Mouse (Mus musculus) embryonic facial prominence, embryonic 11.5 days (tissue): ENCODE results near the gene Phldb2. TPM values are rescaled to one million over a fixed set of nuclear protein-coding genes. Genes with fewer than 3 reads are reported as not detected.

Experiments
- ATAC-seq: fragments of 200-750 bp; cut with Nextera tagmentation; replicated peaks from 2 replicates; pipeline ENCODE4 v1.8.0; 2017; ENCODE audit warnings: low read depth; ENCODE audit not compliant: insufficient number of reproducible peaks, low FRiP score, low TSS enrichment
- DNase-seq: peaks from one replicate; pipeline ENCODE4 v3.0.0-alpha.2; 2015; ENCODE audit warnings: low spot score
- H3K27ac ChIP-seq: fragments of 300-500 bp; sonication (generic); replicated peaks from 2 replicates; pipeline ENCODE4 v1.5.1; 2014; ENCODE audit warnings: mild to moderate bottlenecking, low read depth, low read length, control low read depth
- H3K27me3 ChIP-seq: fragments of 300-500 bp; sonication (generic); 2 replicates; pipeline ENCODE4 v1.6.1; 2014; ENCODE audit warnings: mild to moderate bottlenecking, low read length, moderate library complexity, mixed read lengths; ENCODE audit not compliant: control insufficient read depth, insufficient read depth
- H3K36me3 ChIP-seq: fragments of 300-500 bp; sonication (generic); replicated peaks from 2 replicates; pipeline ENCODE4 v1.6.1; 2014; ENCODE audit warnings: low read depth, mild to moderate bottlenecking, low read length, moderate library complexity, mixed read lengths; ENCODE audit not compliant: control insufficient read depth, insufficient read depth
- H3K4me1 ChIP-seq: fragments of 300-500 bp; sonication (generic); 2 replicates; pipeline ENCODE4 v1.6.1; 2014; ENCODE audit warnings: low read length, mixed read lengths; ENCODE audit not compliant: control insufficient read depth, insufficient read depth
- H3K4me2 ChIP-seq: fragments of 300-500 bp; sonication (generic); 2 replicates; pipeline ENCODE4 v1.6.1; 2014; ENCODE audit warnings: low read depth, mild to moderate bottlenecking, control low read depth, low read length, moderate library complexity
- H3K4me3 ChIP-seq: fragments of 300-500 bp; sonication (generic); 2 replicates; pipeline ENCODE4 v1.5.1; 2014; ENCODE audit warnings: low read depth, low read length, control low read depth
- H3K9ac ChIP-seq: fragments of 300-500 bp; sonication (generic); replicated peaks from 2 replicates; pipeline ENCODE4 v1.6.1; 2014; ENCODE audit warnings: mild to moderate bottlenecking, control low read depth, low read length
- H3K9me3 ChIP-seq: fragments of 300-500 bp; sonication (generic); replicated peaks from 2 replicates; pipeline ENCODE4 v1.6.1; 2016; ENCODE audit warnings: mild to moderate bottlenecking, low read length, inconsistent platforms, mixed read lengths; ENCODE audit not compliant: control insufficient read depth
- WGBS: fragments of 180-500 bp; shearing (Covaris S2); extraction: QIAGEN DNeasy Blood & Tissue Kit; methylation state at CpG from one replicate; pipeline ENCODE4 v1.1.7; 2014; 5-methylcytosine and 5-hydroxymethylcytosine counted together
- polyA plus RNA-seq: library from polyadenylated mRNA; unstranded; fragments of >200 nt; fragmentation: Nextera tagmentation; extraction: Ambion mirVana; gene quantifications from 2 replicates; pipeline ENCODE4 v1.2.1, GENCODE M21; 2014

The Phldb2 gene
- polyA plus RNA-seq, 1 experiment from 2014 or later = 54.6 TPM

- Histone ChIP-seq H3K9ac (no peak overlapping the region), H3K4me2 (peak overlapping the region; percentile 77; the same call in 1 of the 2 replicates), H3K36me3 (no peaks in the 10 kb centered on the region), H3K9me3 (no peaks in the 10 kb centered on the region), H3K4me3 (no peak overlapping the region), H3K27me3 (no peaks in the 10 kb centered on the region), H3K4me1 (no peaks in the 10 kb centered on the region), H3K27ac (no peak overlapping the region)
- no peak for DNase-seq
- 89% methylated on average over 3 of the region's 3 CpGs for WGBS
- ATAC-seq = no peak
These were observed 111.6 kb downstream of the Phldb2 start for GRCm38 (mm10) chr16:45841806-45842205.

- ATAC-seq (no peak), DNase-seq (no peak)
- Histone ChIP-seq H3K4me2 (no peak overlapping the region), H3K9me3 (no peaks in the 10 kb centered on the region), H3K9ac (no peak overlapping the region), H3K27ac (no peak overlapping the region), H3K4me1 (no peaks in the 10 kb centered on the region), H3K36me3 (no peaks in the 10 kb centered on the region), H3K27me3 (no peaks in the 10 kb centered on the region), H3K4me3 (no peak overlapping the region)
- 73% methylated on average over 3 of the region's 3 CpGs for WGBS
These were observed 112.4 kb downstream of the Phldb2 start for GRCm38 (mm10) chr16:45841016-45841415.

- Histone ChIP-seq H3K4me3 (no peak overlapping the region), H3K9ac (no peak overlapping the region; the same call in 1 of the 2 replicates), H3K27ac (no peak overlapping the region), H3K36me3 (no peaks in the 10 kb centered on the region), H3K9me3 (no peaks in the 10 kb centered on the region), H3K27me3 (no peaks in the 10 kb centered on the region), H3K4me1 (no peaks in the 10 kb centered on the region), H3K4me2 (no peak overlapping the region)
- ATAC-seq (no peak), DNase-seq (no peak)
- 75% methylated on average over 5 of the region's 5 CpGs for WGBS
These were observed 115.7 kb downstream of the Phldb2 start for GRCm38 (mm10) chr16:45837541-45838342.

- Histone ChIP-seq H3K27me3 (no peaks in the 10 kb centered on the region), H3K9ac (no peak overlapping the region), H3K4me2 (no peak overlapping the region), H3K9me3 (no peaks in the 10 kb centered on the region), H3K4me1 (no peaks in the 10 kb centered on the region; the same call in 1 of the 2 replicates), H3K27ac (no peak overlapping the region), H3K4me3 (no peak overlapping the region), H3K36me3 (no peaks in the 10 kb centered on the region)
- ATAC-seq (no peak), DNase-seq (no peak)
- WGBS = 52% methylated on average over 6 of the region's 6 CpGs
These were observed 120.7 kb downstream of the Phldb2 start for GRCm38 (mm10) chr16:45832747-45833108.

- no peaks in the 10 kb centered on the region; the same call in 1 of the 2 replicates for H3K4me1 ChIP-seq
- 62% methylated on average over 8 of the region's 8 CpGs for WGBS
- no peaks in the 10 kb centered on the region for H3K27me3 ChIP-seq
- DNase-seq (peak; percentile 28), ATAC-seq (no peak)
- H3K9me3 ChIP-seq = no peaks in the 10 kb centered on the region
- H3K4me2 ChIP-seq = no peak overlapping the region
- no peak overlapping the region for H3K9ac ChIP-seq
- no peaks in the 10 kb centered on the region for H3K36me3 ChIP-seq
- H3K4me3 ChIP-seq = no peak overlapping the region
- H3K27ac ChIP-seq = no peak overlapping the region
These were observed 121.2 kb downstream of the Phldb2 start for GRCm38 (mm10) chr16:45832061-45832746.

- no peak for DNase-seq
- Histone ChIP-seq H3K27ac (no peak overlapping the region), H3K4me2 (no peak overlapping the region)
These were observed 122.1 kb downstream of the Phldb2 start for GRCm38 (mm10) chr16:45831094-45831872.

GRCm38 (mm10) chr16:45830096-45830866 lies 123.1 kb downstream of the Phldb2 start:
- Histone ChIP-seq H3K27ac (no peak overlapping the region), H3K4me2 (no peak overlapping the region), H3K4me3 (no peak overlapping the region), H3K27me3 (no peaks in the 10 kb centered on the region), H3K4me1 (no peaks in the 10 kb centered on the region; the same call in 1 of the 2 replicates), H3K9ac (no peak overlapping the region), H3K36me3 (no peaks in the 10 kb centered on the region; the same call in 1 of the 2 replicates), H3K9me3 (no peaks in the 10 kb centered on the region)
- DNase-seq (peak; percentile 61), ATAC-seq (peak; percentile 87)
- 50% methylated on average over 11 of the region's 11 CpGs for WGBS

More at GRCm38 (mm10) chr16:45831094-45831872, 122.1 kb downstream of the Phldb2 start:
- no peaks in the 10 kb centered on the region for H3K36me3 ChIP-seq
- H3K9ac ChIP-seq = no peak overlapping the region
- no peak overlapping the region for H3K4me3 ChIP-seq
- 41% methylated on average over 4 of the region's 4 CpGs for WGBS
- no peaks in the 10 kb centered on the region; the same call in 1 of the 2 replicates for H3K4me1 ChIP-seq
- ATAC-seq = no peak
- no peaks in the 10 kb centered on the region for H3K9me3 ChIP-seq
- no peaks in the 10 kb centered on the region for H3K27me3 ChIP-seq
